ENCODE assay signal across 8 mouse cellular contexts in the genomic region with DNA sequence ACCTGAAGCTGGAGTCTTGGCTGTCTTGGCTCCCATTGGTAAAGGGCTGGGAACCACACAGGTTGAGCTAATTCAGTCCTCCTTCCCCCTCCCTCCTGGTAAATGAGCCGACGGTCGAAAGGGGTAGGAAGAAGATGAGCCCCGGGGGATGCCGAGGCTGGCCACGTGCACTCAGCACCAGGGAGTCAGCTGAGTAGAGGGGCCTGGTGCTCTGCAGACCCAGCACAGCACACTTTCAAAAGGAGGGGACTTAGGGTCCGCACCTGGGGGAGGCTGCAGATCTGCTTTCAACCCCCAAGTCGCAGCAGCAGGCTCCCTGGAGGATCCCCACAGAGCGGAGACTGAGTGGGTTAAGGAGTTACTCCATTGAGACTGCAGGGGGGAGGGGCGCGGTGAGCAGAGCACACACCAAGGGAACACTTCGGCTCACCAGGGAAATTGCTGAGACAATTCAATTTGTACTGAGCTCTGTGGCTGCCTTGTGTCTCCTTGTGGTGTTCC. TPM values are rescaled to one million over a fixed set of nuclear protein-coding genes. Genes with fewer than 3 reads are reported as not detected.
DNase-seq lines count a peak whose midpoint lies in the region; ATAC-seq lines count a peak whose summit lies in the region.

No protein-coding gene starts in this region.

- H3K27me3 ChIP-seq in heart, embryonic 15.5 days = peaks cover 4% of the 10 kb centered on the region; the same call in 1 of the 2 replicates
- no peaks in the 10 kb centered on the region for H3K27me3 ChIP-seq in forebrain, embryonic 14.5 days (replicated peaks; ENCODE audit: control insufficient read depth, insufficient read depth, low read length)
- H3K27me3 ChIP-seq in midbrain, embryonic 14.5 days (ENCODE audit: control insufficient read depth, insufficient read depth, low read length) = no peaks in the 10 kb centered on the region

- H3K4me3 ChIP-seq in heart, embryonic 15.5 days = no peak overlapping the region
- peak overlapping the region; percentile 74 for H3K4me3 ChIP-seq in forebrain, embryonic 14.5 days (ENCODE audit: low read depth, low read length)
- H3K4me3 ChIP-seq in midbrain, embryonic 14.5 days (replicated peaks; ENCODE audit: low read depth, low read length) = peak overlapping the region; percentile 83

- H3K27ac ChIP-seq in heart, embryonic 15.5 days = no peak overlapping the region
- peak overlapping the region; percentile 55; the same call in 1 of the 2 replicates for H3K27ac ChIP-seq in forebrain, embryonic 14.5 days (ENCODE audit: low read depth, low read length)
- H3K27ac ChIP-seq in midbrain, embryonic 14.5 days (replicated peaks; ENCODE audit: low read depth, low read length) = peak overlapping the region; percentile 98

- peak overlapping the region; percentile 92; the same call in 1 of the 2 replicates for H3K4me2 ChIP-seq in heart, embryonic 15.5 days
- peak overlapping the region; percentile 80 for H3K4me2 ChIP-seq in forebrain, embryonic 14.5 days (ENCODE audit: low read length)
- H3K4me2 ChIP-seq in midbrain, embryonic 14.5 days (ENCODE audit: low read length) = peak overlapping the region; percentile 98

- 10% methylated on average over 12 of the region's 12 CpGs for WGBS in heart, embryonic 15.5 days
- 4% methylated on average over 12 of the region's 12 CpGs for WGBS in forebrain, embryonic 14.5 days
- under 1% methylated on average over 12 of the region's 12 CpGs for WGBS in midbrain, embryonic 14.5 days

- H3K9me3 ChIP-seq in heart, embryonic 15.5 days (replicated peaks) = no peaks in the 10 kb centered on the region
- no peaks in the 10 kb centered on the region for H3K9me3 ChIP-seq in forebrain, embryonic 14.5 days (replicated peaks; ENCODE audit: control insufficient read depth, low read length)
- H3K9me3 ChIP-seq in midbrain, embryonic 14.5 days (ENCODE audit: control insufficient read depth, low read length) = no peaks in the 10 kb centered on the region

- no peak for DNase-seq in heart, adult 18-20 months
- peak; percentile 36 for DNase-seq in Muller cell, postnatal 12 days (ENCODE audit: inconsistent ontology term)
- DNase-seq in forebrain, embryonic 14.5 days (ENCODE audit: low spot score) = peak; percentile 70
- DNase-seq in midbrain, embryonic 14.5 days = peak; percentile 79
- DNase-seq in gastrocnemius, adult 18-20 months (ENCODE audit: low spot score) = no peak
- no peak for DNase-seq in left cerebral cortex, adult 8-10 months (ENCODE audit: low spot score in 2 of 2)
- no peak for DNase-seq in adrenal gland, adult 18-20 months (ENCODE audit: low spot score in 2 of 2)

- no peak for ATAC-seq in heart, embryonic 15.5 days (replicated peaks; ENCODE audit: insufficient number of reproducible peaks, insufficient read depth, low FRiP score, low read depth)
- no peak for ATAC-seq in forebrain, embryonic 14.5 days
- ATAC-seq in midbrain, embryonic 14.5 days (ENCODE audit: low FRiP score, low TSS enrichment) = no peak

- H3K9ac ChIP-seq in heart, embryonic 15.5 days = 0 out of 2 replicates have a peak overlapping the region, but pooled peaks have one; percentile 26
- H3K9ac ChIP-seq in forebrain, embryonic 14.5 days (ENCODE audit: low read length) = peak overlapping the region; percentile 84
- peak overlapping the region; percentile 90; the same call in 1 of the 2 replicates for H3K9ac ChIP-seq in midbrain, embryonic 14.5 days (replicated peaks; ENCODE audit: low read length)

- no peaks in the 10 kb centered on the region for H3K36me3 ChIP-seq in heart, embryonic 15.5 days
- H3K36me3 ChIP-seq in forebrain, embryonic 14.5 days (ENCODE audit: control insufficient read depth, insufficient read depth, low read length) = no peaks in the 10 kb centered on the region
- H3K36me3 ChIP-seq in midbrain, embryonic 14.5 days (ENCODE audit: control insufficient read depth, insufficient read depth, low read length) = no peaks in the 10 kb centered on the region

- H3K4me1 ChIP-seq in heart, embryonic 15.5 days (replicated peaks) = peaks cover 40% of the 10 kb centered on the region
- peaks cover 41% of the 10 kb centered on the region for H3K4me1 ChIP-seq in forebrain, embryonic 14.5 days (ENCODE audit: control insufficient read depth, insufficient read depth, low read length)
- peaks cover 43% of the 10 kb centered on the region for H3K4me1 ChIP-seq in midbrain, embryonic 14.5 days (ENCODE audit: control insufficient read depth, insufficient read depth, low read length)

RNA-seq across cellular contexts. Expression of a gene that starts 2.2 kb away (rescaled TPM):
- 4.7 and 5.7 TPM in 2 replicates for polyA plus RNA-seq in heart, embryonic 15.5 days (2015; fragmentation: Nextera tagmentation; extraction: Ambion mirVana)
- total RNA-seq in heart, adult 18-20 months (2021) = 10 to 100 TPM; 38.5 to 42.5 TPM
- polyA plus RNA-seq in forebrain, embryonic 14.5 days (2014; fragmentation: Nextera tagmentation; extraction: Ambion mirVana) = 13.6 and 14.5 TPM in 2 replicates
- polyA plus RNA-seq in midbrain, embryonic 14.5 days (2014; fragmentation: Nextera tagmentation; extraction: Ambion mirVana) = 20.9 and 22.3 TPM in 2 replicates
- 10 to 100 TPM; 39.4 to 42.6 TPM for total RNA-seq in gastrocnemius, adult 18-20 months (2021)
- total RNA-seq in left cerebral cortex, adult 8-10 months (2022) = 10 to 100 TPM; 71.7 to 85.8 (median 80.1) TPM
- total RNA-seq in adrenal gland, adult 18-20 months (2021) = 10 to 100 TPM; 21.3 to 22.9 TPM

RNA-seq across cellular contexts. Expression of a gene that starts 28.7 kb away (rescaled TPM):
- polyA plus RNA-seq in heart, embryonic 15.5 days (2015; fragmentation: Nextera tagmentation; extraction: Ambion mirVana) = 1.0 TPM in 2 replicates
- total RNA-seq in heart, adult 18-20 months (2021) = 1 to 10 TPM; 1.3 to 2.1 TPM
- 1.0 and 1.4 TPM in 2 replicates for polyA plus RNA-seq in forebrain, embryonic 14.5 days (2014; fragmentation: Nextera tagmentation; extraction: Ambion mirVana)
- polyA plus RNA-seq in midbrain, embryonic 14.5 days (2014; fragmentation: Nextera tagmentation; extraction: Ambion mirVana) = 1.3 and 1.6 TPM in 2 replicates
- 1 to 10 TPM; 1.1 to 1.2 TPM for total RNA-seq in gastrocnemius, adult 18-20 months (2021)
- 10 to 100 TPM in 3 of 4 experiments, 1 to 10 TPM in 1; 9.4 to 11.2 (median 10.7) TPM for total RNA-seq in left cerebral cortex, adult 8-10 months (2022)
- 1 to 10 TPM in 1 of 2 experiments, under 1 TPM in 1; 0.89 to 1.4 TPM for total RNA-seq in adrenal gland, adult 18-20 months (2021)

RNA-seq across cellular contexts. Expression of a gene that starts 56.8 kb away (rescaled TPM):
- polyA plus RNA-seq in heart, embryonic 15.5 days (2015; fragmentation: Nextera tagmentation; extraction: Ambion mirVana) = 5.6 and 6.2 TPM in 2 replicates
- total RNA-seq in heart, adult 18-20 months (2021) = under 1 TPM; 0.45 to 0.95 TPM
- 10.9 and 14.3 TPM in 2 replicates for polyA plus RNA-seq in forebrain, embryonic 14.5 days (2014; fragmentation: Nextera tagmentation; extraction: Ambion mirVana)
- polyA plus RNA-seq in midbrain, embryonic 14.5 days (2014; fragmentation: Nextera tagmentation; extraction: Ambion mirVana) = 12.4 and 14.3 TPM in 2 replicates
- under 1 TPM; 0.11 to 0.21 TPM for total RNA-seq in gastrocnemius, adult 18-20 months (2021)
- 100 to 1,000 TPM; 254 to 259 (median 256) TPM for total RNA-seq in left cerebral cortex, adult 8-10 months (2022)
- total RNA-seq in adrenal gland, adult 18-20 months (2021) = 1 to 10 TPM; 1.7 to 2.1 TPM

Comparison
In these comparisons a context has a peak if more than half of its experiments do, and no peak if none do; other contexts are left out.
1. H3K9ac ChIP-seq: peak in every context shown above with its lines; median percentile 90 in midbrain, embryonic 14.5 days; 84 in forebrain, embryonic 14.5 days; 26 in heart, embryonic 15.5 days.
2. DNase-seq: peak in Muller cell, postnatal 12 days (single experiment), forebrain, embryonic 14.5 days (single experiment) and midbrain, embryonic 14.5 days (single experiment); none in heart, adult 18-20 months (0 of 2), gastrocnemius, adult 18-20 months (single experiment), left cerebral cortex, adult 8-10 months (0 of 2) and adrenal gland, adult 18-20 months (0 of 2).
3. RNA of a gene that starts 56.8 kb away (total RNA-seq): 254 to 259 TPM in left cerebral cortex, adult 8-10 months; 1.7 to 2.1 TPM in adrenal gland, adult 18-20 months, 0.45 to 0.95 TPM in heart, adult 18-20 months and 0.11 to 0.21 TPM in gastrocnemius, adult 18-20 months; every median in the first group is over 10 times any median in the second.
4. Peak in every context shown above with its lines, with median percentiles within 50 percentile points of each other: H3K4me2 ChIP-seq.